Mouse (Mus musculus) adipocyte (in vitro differentiated cells): ENCODE data around the gene Olfr794.

ENCODE experiments used
- DNase-seq: peaks from one replicate; pipeline ENCODE4 v3.0.0-alpha.2; 2016; ENCODE audit warnings: low spot score

Gene Olfr794

DNA sequence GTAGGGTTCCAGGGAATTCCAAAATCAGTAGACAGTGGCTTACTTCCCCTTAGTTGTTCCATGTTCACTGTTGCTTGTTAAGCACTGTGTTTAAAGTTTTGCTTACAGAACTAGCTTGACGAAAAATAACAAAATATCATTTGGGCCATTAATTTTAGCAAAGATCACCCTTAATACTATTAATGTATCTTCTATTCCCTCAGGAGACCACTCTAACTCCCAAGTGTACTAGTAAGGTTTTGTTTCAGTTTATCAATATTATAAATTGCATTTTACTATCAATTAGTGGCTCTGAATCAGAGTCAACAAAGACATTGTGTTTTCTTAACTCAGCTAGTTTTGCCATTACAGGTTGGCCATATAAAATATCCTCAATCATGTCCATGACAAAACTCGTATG, at the start of gene Olfr794:
Gene Olfr794, plus strand, starts transcription at position 301 of the 400 bp plus-strand sequence.
- no peak for DNase-seq

DNA sequence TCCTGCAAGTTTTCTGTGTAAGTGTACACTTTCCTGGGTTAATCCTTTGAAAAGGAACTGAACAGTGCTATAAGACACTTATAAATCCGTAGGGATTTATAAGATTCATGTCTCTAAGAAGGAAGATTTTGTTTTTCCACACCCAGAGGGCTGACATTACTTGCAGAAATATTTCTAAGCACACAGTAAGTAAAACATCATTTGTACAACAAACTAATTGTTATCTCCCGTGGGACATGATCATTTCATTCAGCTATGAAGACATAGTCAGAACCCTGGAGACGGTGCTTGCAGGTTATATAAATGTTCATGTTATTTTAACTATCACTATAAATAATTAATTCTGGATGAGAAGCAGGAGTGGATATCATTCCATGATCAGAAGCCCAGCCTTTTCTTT, 46.0 kb upstream of the Olfr794 start, which contains the start of gene Olfr791:
Gene Olfr791, plus strand, starts transcription at position 301 of the 400 bp plus-strand sequence.
- DNase-seq: no peak

- DNase-seq: no peak
Measured at GRCm38 (mm10) chr10:129538862-129539261, 28.6 kb upstream of the Olfr794 start, which contains the start of gene Olfr792. Gene Olfr792, plus strand, starts transcription at chr10:129539162.

GRCm38 (mm10) chr10:129549354-129549753, 18.1 kb upstream of the Olfr794 start:
- no peak for DNase-seq

DNA sequence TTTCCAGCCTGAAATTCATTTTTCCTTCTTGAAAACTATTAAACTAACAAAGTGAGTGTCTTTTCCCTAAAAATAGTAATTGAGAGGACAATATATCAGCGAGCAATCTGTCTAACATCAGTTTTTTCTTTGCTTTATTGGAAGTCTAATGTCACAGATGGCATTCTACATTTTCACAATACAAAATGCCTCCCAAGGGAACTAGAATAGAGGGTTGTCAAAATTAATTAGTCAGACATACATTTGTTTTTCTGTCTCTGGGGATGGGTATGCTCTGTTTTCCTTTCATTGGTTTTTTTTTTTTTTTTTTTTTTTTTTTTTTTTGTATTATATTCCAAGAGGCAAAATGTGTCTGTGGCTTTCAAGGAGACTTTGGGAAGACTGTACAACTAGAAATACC, 9.6 kb downstream of the Olfr794 start:
- no peak for DNase-seq

GRCm38 (mm10) chr10:129612470-129612869, 45.0 kb downstream of the Olfr794 start, which contains the start of gene Olfr796:
Gene Olfr796, minus strand, starts transcription at chr10:129612570.
- no peak for DNase-seq

DNA sequence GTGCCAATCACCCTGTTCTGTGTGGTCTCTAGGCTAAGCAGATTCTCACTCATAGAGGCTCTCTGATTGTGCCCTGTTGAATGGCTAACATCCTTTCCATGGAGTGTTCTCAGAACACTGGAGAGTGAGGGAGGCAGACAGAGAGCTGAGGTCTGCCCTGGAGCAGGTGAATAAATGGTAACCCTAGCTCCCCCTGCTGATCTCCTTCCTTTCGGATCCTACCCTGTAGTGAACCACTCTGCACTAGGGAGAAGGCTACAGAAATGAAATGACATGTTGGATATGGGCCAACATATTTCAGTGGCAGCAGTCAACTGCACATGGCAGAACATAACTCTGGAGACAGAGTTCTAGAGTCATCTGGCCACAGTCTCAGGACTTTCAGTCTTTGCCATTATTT, 54.3 kb downstream of the Olfr794 start:
- DNase-seq: no peak
